Mouse (Mus musculus) hindbrain, embryonic 16.5 days (tissue): ENCODE results near the gene Sectm1a. TPM values are rescaled to one million over a fixed set of nuclear protein-coding genes. Genes with fewer than 3 reads are reported as not detected.
"Not testable (repeated sequence)": the region's sequence is repeated elsewhere in the genome, so short reads cannot be mapped to it uniquely, and the experiment has no call there.

Experiments used
- ATAC-seq: fragments of 200-750 bp; cut with Nextera tagmentation; 2 replicates; pipeline ENCODE4 v1.8.0; 2017; ENCODE audit warnings: moderate TSS enrichment, moderate library complexity
- H3K27ac ChIP-seq: fragments of 300-500 bp; sonication (generic); 2 replicates; pipeline ENCODE4 v1.5.1; 2014; ENCODE audit warnings: low read depth, mild to moderate bottlenecking, control low read depth, low read length, moderate library complexity
- H3K27me3 ChIP-seq: fragments of 300-500 bp; sonication (generic); replicated peaks from 2 replicates; pipeline ENCODE4 v1.6.1; 2014; ENCODE audit warnings: low read length; ENCODE audit not compliant: control insufficient read depth, insufficient read depth
- H3K36me3 ChIP-seq: fragments of 300-500 bp; sonication (generic); 2 replicates; pipeline ENCODE4 v1.6.1; 2014; ENCODE audit warnings: mild to moderate bottlenecking, low read length, moderate library complexity, mixed read lengths; ENCODE audit not compliant: control insufficient read depth, insufficient read depth
- H3K4me1 ChIP-seq: fragments of 300-500 bp; sonication (generic); 2 replicates; pipeline ENCODE4 v1.6.1; 2014; ENCODE audit warnings: low read depth, low read length; ENCODE audit not compliant: control insufficient read depth, insufficient read depth
- H3K4me2 ChIP-seq: fragments of 300-500 bp; sonication (generic); 2 replicates; pipeline ENCODE4 v1.6.1; 2014; ENCODE audit warnings: mild to moderate bottlenecking, low read length, control low read depth, moderate library complexity
- H3K4me3 ChIP-seq: fragments of 300-500 bp; sonication (generic); 2 replicates; pipeline ENCODE4 v1.5.1; 2014; ENCODE audit warnings: mild to moderate bottlenecking, low read length, control low read depth, moderate library complexity
- H3K9ac ChIP-seq: fragments of 300-500 bp; sonication (generic); 2 replicates; pipeline ENCODE4 v1.6.1; 2014; ENCODE audit warnings: low read depth, mild to moderate bottlenecking, control low read depth, low read length, moderate library complexity
- H3K9me3 ChIP-seq: fragments of 300-500 bp; sonication (generic); 2 replicates; pipeline ENCODE4 v1.6.1; 2014; ENCODE audit warnings: mild to moderate bottlenecking, low read length, moderate library complexity; ENCODE audit not compliant: control insufficient read depth
- WGBS: fragments of 180-500 bp; shearing (Covaris S2); extraction: QIAGEN DNeasy Blood & Tissue Kit; methylation state at CpG from one replicate; pipeline ENCODE4 v1.1.7; 2014; 5-methylcytosine and 5-hydroxymethylcytosine counted together
- polyA plus RNA-seq: library from polyadenylated mRNA; unstranded; fragments of >200 nt; fragmentation: Nextera tagmentation; extraction: Ambion mirVana; gene quantifications from 2 replicates; pipeline ENCODE4 v1.2.1, GENCODE M21; 2015

The Sectm1a gene
- polyA plus RNA-seq, 1 experiment from 2014 or later: not detected

- no peaks in the 10 kb centered on the region for H3K36me3 ChIP-seq
- no peak for ATAC-seq
- no peaks in the 10 kb centered on the region for H3K4me1 ChIP-seq
- no peak overlapping the region for H3K4me3 ChIP-seq
- no peak overlapping the region for H3K27ac ChIP-seq
- H3K27me3 ChIP-seq: no peaks in the 10 kb centered on the region
- H3K9ac ChIP-seq: no peak overlapping the region
- H3K9me3 ChIP-seq: no peaks in the 10 kb centered on the region
- 94% methylated on average over 8 of the region's 8 CpGs for WGBS
- no peak overlapping the region for H3K4me2 ChIP-seq
These were observed 690 bp downstream of the Sectm1a start for GRCm38 (mm10) chr11:121080330-121080729.

- Histone ChIP-seq H3K27me3 (no peaks in the 10 kb centered on the region), H3K4me2 (no peak overlapping the region), H3K36me3 (no peaks in the 10 kb centered on the region), H3K4me3 (no peak overlapping the region), H3K27ac (no peak overlapping the region), H3K9ac (no peak overlapping the region), H3K4me1 (no peaks in the 10 kb centered on the region), H3K9me3 (no peaks in the 10 kb centered on the region)
- WGBS: 69% methylated on average over 5 of the region's 5 CpGs
- ATAC-seq: no peak
These were observed 5.4 kb downstream of the Sectm1a start for GRCm38 (mm10) chr11:121075655-121076054.

- not testable (repeated sequence) for H3K4me2 ChIP-seq, H3K36me3 ChIP-seq, H3K4me3 ChIP-seq, H3K27ac ChIP-seq, ATAC-seq, H3K9ac ChIP-seq, H3K9me3 ChIP-seq, H3K4me1 ChIP-seq, H3K27me3 ChIP-seq
- 93% methylated on average over 11 of the region's 16 CpGs for WGBS
These were observed 11.4 kb downstream of the Sectm1a start for GRCm38 (mm10) chr11:121069662-121070061.

GRCm38 (mm10) chr11:121067895-121068294 lies 13.1 kb downstream of the Sectm1a start:
- 94% methylated on average over 2 of the region's 2 CpGs for WGBS
- Histone ChIP-seq H3K27me3 (no peaks in the 10 kb centered on the region), H3K9ac (no peak overlapping the region), H3K27ac (no peak overlapping the region), H3K4me2 (no peak overlapping the region), H3K9me3 (no peaks in the 10 kb centered on the region), H3K4me3 (no peak overlapping the region), H3K4me1 (no peaks in the 10 kb centered on the region), H3K36me3 (no peaks in the 10 kb centered on the region)
- no peak for ATAC-seq

- Histone ChIP-seq H3K36me3 (no peaks in the 10 kb centered on the region), H3K4me2 (no peak overlapping the region), H3K9ac (no peak overlapping the region), H3K4me1 (no peaks in the 10 kb centered on the region), H3K9me3 (no peaks in the 10 kb centered on the region), H3K27ac (no peak overlapping the region), H3K4me3 (no peak overlapping the region), H3K27me3 (no peaks in the 10 kb centered on the region)
- 85% methylated on average over 3 of the region's 3 CpGs for WGBS
- ATAC-seq: no peak
These were observed 16.8 kb downstream of the Sectm1a start for GRCm38 (mm10) chr11:121064197-121064596.

- Histone ChIP-seq H3K9ac (no peak within 1 kb of the TSS), H3K27me3 (no peaks in the 10 kb centered on the region), H3K4me1 (no peaks in the 10 kb centered on the region), H3K4me2 (no peak within 1 kb of the TSS), H3K4me3 (no peak within 1 kb of the TSS), H3K36me3 (no peaks in the 10 kb centered on the region), H3K9me3 (no peaks in the 10 kb centered on the region), H3K27ac (no peak within 1 kb of the TSS)
- no peak for ATAC-seq
- WGBS: 84% methylated on average over 5 of the region's 5 CpGs
These were observed 17.6 kb downstream of the Sectm1a start, which contains the start of gene Sectm1b for GRCm38 (mm10) chr11:121063379-121063778. Gene Sectm1b, minus strand, starts transcription at chr11:121063569.

- no peaks in the 10 kb centered on the region for H3K4me1 ChIP-seq
- no peak overlapping the region for H3K27ac ChIP-seq
- WGBS: 70% methylated on average over 8 of the region's 8 CpGs
- no peaks in the 10 kb centered on the region for H3K9me3 ChIP-seq
- no peak for ATAC-seq
- H3K27me3 ChIP-seq: no peaks in the 10 kb centered on the region
- no peaks in the 10 kb centered on the region for H3K36me3 ChIP-seq
- no peak overlapping the region for H3K4me3 ChIP-seq
- no peak overlapping the region for H3K4me2 ChIP-seq
- H3K9ac ChIP-seq: no peak overlapping the region
These were observed 19.4 kb downstream of the Sectm1a start for GRCm38 (mm10) chr11:121061615-121062014.

GRCm38 (mm10) chr11:121060401-121061067 lies 20.5 kb downstream of the Sectm1a start:
- H3K27me3 ChIP-seq, ATAC-seq, H3K27ac ChIP-seq, H3K9ac ChIP-seq, H3K9me3 ChIP-seq, H3K4me1 ChIP-seq, H3K4me3 ChIP-seq, H3K36me3 ChIP-seq, H3K4me2 ChIP-seq: not testable (repeated sequence)
- WGBS: 94% methylated on average over 6 of the region's 6 CpGs

- Histone ChIP-seq H3K4me3 (no peak overlapping the region), H3K4me1 (no peaks in the 10 kb centered on the region), H3K4me2 (no peak overlapping the region), H3K27ac (no peak overlapping the region), H3K9me3 (no peaks in the 10 kb centered on the region), H3K9ac (no peak overlapping the region), H3K36me3 (no peaks in the 10 kb centered on the region), H3K27me3 (no peaks in the 10 kb centered on the region)
- no peak for ATAC-seq
- WGBS: 89% methylated on average over 4 of the region's 4 CpGs
These were observed 21.5 kb downstream of the Sectm1a start for GRCm38 (mm10) chr11:121059471-121059870.
